Mouse (Mus musculus) stomach, postnatal 0 days (tissue): ENCODE measurements around the gene Insl5.

Experiments used
- CTCF ChIP-seq: IDR thresholded peaks from 2 replicates; pipeline ENCODE4 v1.5.1; 2016; ENCODE audit warnings: antibody characterized with exemption, low read depth, mild to moderate bottlenecking, moderate library complexity
- EP300 ChIP-seq: optimal IDR thresholded peaks from 2 replicates; pipeline ENCODE3; 2016; ENCODE audit warnings: antibody characterized with exemption

GRCm38 (mm10) chr4:102990595-102991340 is 35.9 kb downstream of the Insl5 start:
- TF ChIP-seq CTCF (no peak), EP300 (no peak)
